12 mouse cellular contexts compared by ENCODE assay signal in genomic region chr2:112767665-112768064, GRCm38 (mm10).
A peak's percentile ranks its signal among the peaks of the same experiment; 100 is the strongest.
DNase-seq lines count a peak whose midpoint lies in the region; ATAC-seq and TF ChIP-seq lines count a peak whose summit lies in the region.
"Had no signal": no experiment of that assay in that cellular context is flagged by ENCODE, and none has a peak within 500 bp of the region (broad histone marks: within the 10 kb centered on the region; RNA-seq: fewer than 3 reads in every experiment).

No protein-coding gene starts in this region.

- no peak overlapping the region for H3K27ac ChIP-seq in limb, embryonic 14.5 days (replicated peaks; ENCODE audit: low read depth, low read length)
- no peak overlapping the region for H3K27ac ChIP-seq in limb, embryonic 10.5 days
- H3K27ac ChIP-seq: heart, embryonic 13.5 days; liver, embryonic 13.5 days had no signal

- H3K27me3 ChIP-seq in limb, embryonic 14.5 days (ENCODE audit: control insufficient read depth, insufficient read depth, low read length), result no peaks in the 10 kb centered on the region
- H3K27me3 ChIP-seq in limb, embryonic 10.5 days (ENCODE audit: low read depth, poor library complexity, severe bottlenecking), result no peaks in the 10 kb centered on the region
- H3K27me3 ChIP-seq: heart, embryonic 13.5 days; liver, embryonic 13.5 days had no signal

- DNase-seq in embryo, embryonic 10 days (ENCODE audit: low spot score), result peak; percentile 47
- DNase-seq in embryo, embryonic 9.5 days (ENCODE audit: extremely low spot score), result no peak
- DNase-seq in limb, embryonic 14.5 days (ENCODE audit: low spot score), result peak; percentile 28
- DNase-seq in limb, embryonic 10.5 days (ENCODE audit: low spot score), result no peak
- peak; percentile 15 for DNase-seq in R1 (ENCODE audit: low read depth, low spot score)
- peak; percentile 12 for DNase-seq in mesoderm, embryonic 11.5 days (ENCODE audit: low read depth, low spot score)
- DNase-seq in urinary bladder, postnatal 4 days (ENCODE audit: low spot score in 2 of 2), result no peak
- DNase-seq in right cerebral cortex, postnatal 25 days, result no peak
- DNase-seq: liver, embryonic 13.5 days had no signal

- no peak for ATAC-seq in limb, embryonic 14.5 days (ENCODE audit: low FRiP score, low read depth)

- H3K4me1 ChIP-seq in limb, embryonic 14.5 days (ENCODE audit: control insufficient read depth, insufficient read depth, low read length), result no peaks in the 10 kb centered on the region
- no peaks in the 10 kb centered on the region for H3K4me1 ChIP-seq in limb, embryonic 10.5 days
- H3K4me1 ChIP-seq: heart, embryonic 13.5 days; liver, embryonic 13.5 days had no signal

- H3K4me2 ChIP-seq in limb, embryonic 14.5 days (replicated peaks; ENCODE audit: low read depth, low read length, severe bottlenecking), result no peak overlapping the region
- H3K4me2 ChIP-seq: heart, embryonic 13.5 days; liver, embryonic 13.5 days had no signal

- H3K4me3 ChIP-seq in limb, embryonic 14.5 days (replicated peaks; ENCODE audit: low read length), result no peak overlapping the region
- no peak overlapping the region for H3K4me3 ChIP-seq in limb, embryonic 10.5 days
- H3K4me3 ChIP-seq: erythroblast, embryonic 14.5 days; heart, embryonic 13.5 days; liver, embryonic 13.5 days; myocyte had no signal

- H3K9me3 ChIP-seq in limb, embryonic 14.5 days (ENCODE audit: control insufficient read depth, low read length), result no peaks in the 10 kb centered on the region
- no peaks in the 10 kb centered on the region for H3K9me3 ChIP-seq in limb, embryonic 10.5 days (replicated peaks)
- H3K9me3 ChIP-seq: heart, embryonic 13.5 days; liver, embryonic 13.5 days had no signal

- 63% methylated on average over 5 of the region's 5 CpGs for WGBS in limb, embryonic 14.5 days
- WGBS in limb, embryonic 10.5 days, result 80% methylated on average over 5 of the region's 5 CpGs

- H3K9ac ChIP-seq in limb, embryonic 14.5 days (ENCODE audit: low read depth, low read length, severe bottlenecking), result no peak overlapping the region
- H3K9ac ChIP-seq: heart, embryonic 13.5 days; liver, embryonic 13.5 days had no signal

- H3K36me3 ChIP-seq in limb, embryonic 14.5 days (ENCODE audit: control insufficient read depth, insufficient read depth, low read length), result no peaks in the 10 kb centered on the region
- no peaks in the 10 kb centered on the region for H3K36me3 ChIP-seq in limb, embryonic 10.5 days
- H3K36me3 ChIP-seq: heart, embryonic 13.5 days; liver, embryonic 13.5 days had no signal

- TF ChIP-seq POLR2A in limb, embryonic 14.5 days (IDR thresholded peaks at IDR 0.05; ENCODE audit: borderline replicate concordance, extremely low read depth, insufficient read depth, insufficient read length), result no peak

Comparison
In these comparisons a context has a peak if more than half of its experiments do, and no peak if none do; other contexts are left out.
1. DNase-seq: peak in embryo, embryonic 10 days (single experiment), limb, embryonic 14.5 days (single experiment), R1 (single experiment) and mesoderm, embryonic 11.5 days (single experiment); none in embryo, embryonic 9.5 days (single experiment), limb, embryonic 10.5 days (single experiment), urinary bladder, postnatal 4 days (0 of 2) and right cerebral cortex, postnatal 25 days (single experiment).